Mouse (Mus musculus) stomach, embryonic 15.5 days (tissue): ENCODE data around the gene Slc30a9. TPM values are rescaled to one million over a fixed set of nuclear protein-coding genes. Genes with fewer than 3 reads are reported as not detected.

Source experiments
- ATAC-seq: fragments of 200-750 bp; cut with Nextera tagmentation; 2 replicates; pipeline ENCODE4 v1.8.0; 2017; ENCODE audit warnings: low read depth, moderate number of reproducible peaks, moderate TSS enrichment; ENCODE audit not compliant: insufficient read depth, low FRiP score
- H3K27ac ChIP-seq: fragments of 300-500 bp; sonication (generic); 2 replicates; pipeline ENCODE4 v1.5.1; 2015; ENCODE audit warnings: mild to moderate bottlenecking, inconsistent platforms
- H3K27me3 ChIP-seq: fragments of 300-500 bp; sonication (generic); replicated peaks from 2 replicates; pipeline ENCODE4 v1.6.1; 2015; ENCODE audit warnings: inconsistent platforms
- H3K36me3 ChIP-seq: fragments of 300-500 bp; sonication (generic); 2 replicates; pipeline ENCODE4 v1.6.1; 2015; ENCODE audit warnings: inconsistent platforms
- H3K4me1 ChIP-seq: fragments of 300-500 bp; sonication (generic); 2 replicates; pipeline ENCODE4 v1.6.1; 2015; ENCODE audit warnings: inconsistent platforms
- H3K4me2 ChIP-seq: fragments of 300-500 bp; sonication (generic); 2 replicates; pipeline ENCODE4 v1.6.1; 2015; ENCODE audit warnings: mild to moderate bottlenecking, inconsistent platforms
- H3K4me3 ChIP-seq: fragments of 300-500 bp; sonication (generic); replicated peaks from 2 replicates; pipeline ENCODE4 v1.5.1; 2015; ENCODE audit warnings: inconsistent platforms
- H3K9ac ChIP-seq: fragments of 300-500 bp; sonication (generic); 2 replicates; pipeline ENCODE4 v1.6.1; 2015; ENCODE audit warnings: inconsistent platforms
- H3K9me3 ChIP-seq: fragments of 300-500 bp; sonication (generic); 2 replicates; pipeline ENCODE4 v1.6.1; 2016; ENCODE audit warnings: inconsistent platforms
- WGBS: fragments of 180-500 bp; shearing (Covaris S2); methylation state at CpG from one replicate; pipeline ENCODE4 v1.1.7; 2015; 5-methylcytosine and 5-hydroxymethylcytosine counted together
- polyA plus RNA-seq: library from polyadenylated mRNA; unstranded; fragments of >200 nt; fragmentation: Nextera tagmentation; extraction: Ambion mirVana; gene quantifications from 2 replicates; pipeline ENCODE4 v1.2.1, GENCODE M21; 2015

The Slc30a9 gene
- polyA plus RNA-seq, 1 experiment from 2014 or later: 88.2 TPM

- no peak for ATAC-seq
- Histone ChIP-seq H3K9ac (no peak overlapping the region), H3K4me2 (no peak overlapping the region), H3K27me3 (no peaks in the 10 kb centered on the region), H3K36me3 (no peaks in the 10 kb centered on the region), H3K27ac (no peak overlapping the region), H3K9me3 (no peaks in the 10 kb centered on the region), H3K4me3 (no peak overlapping the region), H3K4me1 (no peaks in the 10 kb centered on the region)
- 87% methylated on average over 28 of the region's 28 CpGs for WGBS
Measured at GRCm38 (mm10) chr5:67399876-67400607, 93.3 kb downstream of the Slc30a9 start.

GRCm38 (mm10) chr5:67400608-67401480 is 94.1 kb downstream of the Slc30a9 start:
- Histone ChIP-seq H3K4me2 (no peak overlapping the region), H3K4me1 (no peaks in the 10 kb centered on the region), H3K4me3 (no peak overlapping the region), H3K9ac (no peak overlapping the region), H3K27ac (no peak overlapping the region), H3K27me3 (no peaks in the 10 kb centered on the region), H3K9me3 (no peaks in the 10 kb centered on the region), H3K36me3 (no peaks in the 10 kb centered on the region)
- ATAC-seq: no peak
- 79% methylated on average over 12 of the region's 12 CpGs for WGBS

GRCm38 (mm10) chr5:67401612-67402011 is 94.9 kb downstream of the Slc30a9 start:
- WGBS: 67% methylated on average over 9 of the region's 9 CpGs
- H3K36me3 ChIP-seq: no peaks in the 10 kb centered on the region
- H3K27ac ChIP-seq: no peak overlapping the region
- no peak overlapping the region for H3K4me2 ChIP-seq
- no peak overlapping the region for H3K9ac ChIP-seq
- H3K4me1 ChIP-seq: no peaks in the 10 kb centered on the region
- no peaks in the 10 kb centered on the region for H3K9me3 ChIP-seq
- no peak overlapping the region for H3K4me3 ChIP-seq
- no peak for ATAC-seq
- H3K27me3 ChIP-seq: no peaks in the 10 kb centered on the region

- ATAC-seq: no peak
- 47% methylated on average over 7 of the region's 7 CpGs for WGBS
- H3K4me2 ChIP-seq: no peak overlapping the region
- no peaks in the 10 kb centered on the region for H3K36me3 ChIP-seq
- no peaks in the 10 kb centered on the region for H3K27me3 ChIP-seq
- H3K9ac ChIP-seq: no peak overlapping the region
- H3K4me3 ChIP-seq: no peak overlapping the region
- no peaks in the 10 kb centered on the region for H3K4me1 ChIP-seq
- no peaks in the 10 kb centered on the region for H3K9me3 ChIP-seq
- no peak overlapping the region for H3K27ac ChIP-seq
Measured at GRCm38 (mm10) chr5:67404380-67404779, 97.6 kb downstream of the Slc30a9 start.

- WGBS: 73% methylated on average over 9 of the region's 9 CpGs
Measured at GRCm38 (mm10) chr5:67404919-67405318, 98.2 kb downstream of the Slc30a9 start.

More at GRCm38 (mm10) chr5:67404919-67405318, 98.2 kb downstream of the Slc30a9 start:
- H3K4me3 ChIP-seq: no peak overlapping the region
- no peaks in the 10 kb centered on the region for H3K9me3 ChIP-seq
- no peak for ATAC-seq
- H3K27ac ChIP-seq: no peak overlapping the region
- H3K36me3 ChIP-seq: no peaks in the 10 kb centered on the region
- H3K4me2 ChIP-seq: no peak overlapping the region
- H3K27me3 ChIP-seq: no peaks in the 10 kb centered on the region
- H3K9ac ChIP-seq: no peak overlapping the region
- H3K4me1 ChIP-seq: no peaks in the 10 kb centered on the region

Other genes starting within 250 kb of the Slc30a9 start
- gene Phox2b, start 207.7 kb upstream of the Slc30a9 start, polyA plus RNA-seq: 20.3 and 20.7 TPM in 2 replicates
- 91.6 and 98.1 TPM in 2 replicates for gene Tmem33, start 46.4 kb upstream of the Slc30a9 start, polyA plus RNA-seq
- gene Bend4, start 121.4 kb downstream of the Slc30a9 start, polyA plus RNA-seq: 2.8 and 3.0 TPM in 2 replicates